Mouse (Mus musculus) embryonic fibroblast, embryonic 13.5 days (primary cell): ENCODE data around the gene Kcnq1.

Source experiments
- CTCF ChIP-seq: IDR thresholded peaks from 2 replicates; pipeline ENCODE4 v1.5.1; 2011; ENCODE audit warnings: mild to moderate bottlenecking, control low read depth, low read length, moderate library complexity, borderline replicate concordance; ENCODE audit not compliant: insufficient read depth
- POLR2A ChIP-seq: IDR thresholded peaks from 2 replicates; pipeline ENCODE4 v1.6.1; 2011; ENCODE audit warnings: low read depth, mild to moderate bottlenecking, control low read depth, low read length, moderate library complexity

DNA sequence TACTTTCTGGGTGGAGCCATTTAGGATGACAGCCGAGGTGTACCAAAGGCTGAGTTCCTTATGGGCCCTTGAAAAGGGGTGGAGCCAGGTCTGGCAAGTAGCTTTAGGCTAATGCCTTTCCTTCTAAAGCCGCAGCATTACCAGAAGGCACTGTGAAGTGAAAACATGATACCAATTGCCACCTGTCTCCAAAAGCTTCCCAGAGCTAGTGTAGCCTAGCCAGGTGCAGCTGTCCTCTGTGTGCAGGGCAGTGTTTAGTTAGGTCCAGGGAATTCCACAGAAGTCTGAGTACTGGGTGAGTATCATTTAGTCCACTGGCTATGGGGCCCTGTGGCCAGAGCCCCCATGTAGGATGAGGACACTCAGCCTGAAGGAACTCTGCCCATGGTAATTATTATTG lies 30.0 kb downstream of the Kcnq1 start:
- no peak for TF ChIP-seq POLR2A
- no peak for TF ChIP-seq CTCF
